Mouse (Mus musculus) liver, embryonic 11.5 days (tissue): Measurements from ENCODE around the gene Sgk2. TPM values are rescaled to one million over a fixed set of nuclear protein-coding genes. Genes with fewer than 3 reads are reported as not detected.

ENCODE experiments used
- ATAC-seq: fragments of 200-750 bp; cut with Nextera tagmentation; replicated peaks from 2 replicates; pipeline ENCODE4 v1.8.0; 2017; ENCODE audit warnings: moderate number of reproducible peaks, mild to moderate bottlenecking, moderate TSS enrichment, moderate library complexity; ENCODE audit not compliant: low FRiP score
- DNase-seq: peaks from one replicate; pipeline ENCODE4 v3.0.0-alpha.2; 2017; ENCODE audit warnings: low spot score
- H3K27ac ChIP-seq: fragments of 300-500 bp; sonication (generic); 2 replicates; pipeline ENCODE4 v1.5.1; 2014; ENCODE audit warnings: mild to moderate bottlenecking, low read depth, low read length, control low read depth
- H3K27me3 ChIP-seq: fragments of 300-500 bp; sonication (generic); replicated peaks from 2 replicates; pipeline ENCODE4 v1.6.1; 2014; ENCODE audit warnings: low read length, mixed read lengths; ENCODE audit not compliant: control insufficient read depth, insufficient read depth
- H3K36me3 ChIP-seq: fragments of 300-500 bp; sonication (generic); 2 replicates; pipeline ENCODE4 v1.6.1; 2014; ENCODE audit warnings: mild to moderate bottlenecking, low read length, moderate library complexity, mixed read lengths; ENCODE audit not compliant: control insufficient read depth, insufficient read depth
- H3K4me1 ChIP-seq: fragments of 300-500 bp; sonication (generic); replicated peaks from 2 replicates; pipeline ENCODE4 v1.6.1; 2014; ENCODE audit warnings: low read length, mixed read lengths; ENCODE audit not compliant: control insufficient read depth, insufficient read depth
- H3K4me2 ChIP-seq: fragments of 300-500 bp; sonication (generic); 2 replicates; pipeline ENCODE4 v1.6.1; 2014; ENCODE audit warnings: mild to moderate bottlenecking, control low read depth, moderate library complexity
- H3K4me3 ChIP-seq: fragments of 300-500 bp; sonication (generic); 2 replicates; pipeline ENCODE4 v1.5.1; 2014; ENCODE audit warnings: low read depth, low read length, control low read depth
- H3K9ac ChIP-seq: fragments of 300-500 bp; sonication (generic); 2 replicates; pipeline ENCODE4 v1.6.1; 2014; ENCODE audit warnings: low read depth, low read length, control low read depth
- H3K9me3 ChIP-seq: fragments of 300-500 bp; sonication (generic); 2 replicates; pipeline ENCODE4 v1.6.1; 2016; ENCODE audit warnings: low read length, inconsistent platforms, mixed read lengths; ENCODE audit not compliant: control insufficient read depth
- WGBS: fragments of 180-500 bp; shearing (Covaris S2); extraction: QIAGEN DNeasy Blood & Tissue Kit; methylation state at CpG from one replicate; pipeline ENCODE4 v1.1.7; 2014; 5-methylcytosine and 5-hydroxymethylcytosine counted together
- polyA plus RNA-seq: library from polyadenylated mRNA; unstranded; fragments of >200 nt; fragmentation: Nextera tagmentation; extraction: Ambion mirVana; gene quantifications from 2 replicates; pipeline ENCODE4 v1.2.1, GENCODE M21; 2014

Sgk2 gene
- polyA plus RNA-seq, 1 experiment from 2014 or later, result 2.8 TPM

- H3K27me3 ChIP-seq, result no peaks in the 10 kb centered on the region
- no peaks in the 10 kb centered on the region for H3K9me3 ChIP-seq
- H3K4me2 ChIP-seq, result no peak overlapping the region
- WGBS, result 43% methylated on average over 4 of the region's 4 CpGs
- no peak for ATAC-seq
- H3K4me1 ChIP-seq, result no peaks in the 10 kb centered on the region
- no peak overlapping the region for H3K4me3 ChIP-seq
- no peak for DNase-seq
- no peak overlapping the region for H3K27ac ChIP-seq
- H3K9ac ChIP-seq, result no peak overlapping the region
- peaks cover 20% of the 10 kb centered on the region for H3K36me3 ChIP-seq
These were observed 45.5 kb downstream of the Sgk2 start for GRCm38 (mm10) chr2:163032622-163033021.

- H3K27me3 ChIP-seq, result no peaks in the 10 kb centered on the region
- H3K36me3 ChIP-seq, result peaks cover 34% of the 10 kb centered on the region
- no peak overlapping the region for H3K27ac ChIP-seq
- 73% methylated on average over 7 of the region's 7 CpGs for WGBS
- H3K9me3 ChIP-seq, result no peaks in the 10 kb centered on the region
- H3K4me1 ChIP-seq, result no peaks in the 10 kb centered on the region
- H3K4me3 ChIP-seq, result no peak overlapping the region
- DNase-seq (no peak), ATAC-seq (0 out of 2 replicates have a peak, but pooled peaks have one; percentile 34)
- H3K4me2 ChIP-seq, result no peak overlapping the region
- H3K9ac ChIP-seq, result no peak overlapping the region; the same call in 1 of the 2 replicates
These were observed 52.8 kb downstream of the Sgk2 start for GRCm38 (mm10) chr2:163039940-163040339.

- 3% methylated on average over 10 of the region's 10 CpGs for WGBS
- peak; percentile 67 for ATAC-seq
These were observed 61.0 kb downstream of the Sgk2 start for GRCm38 (mm10) chr2:163048125-163048524.

GRCm38 (mm10) chr2:163049116-163049515 lies 62.0 kb downstream of the Sgk2 start:
- no peak overlapping the region for H3K9ac ChIP-seq
- H3K27ac ChIP-seq, result no peak overlapping the region
- ATAC-seq (no peak), DNase-seq (no peak)
- no peaks in the 10 kb centered on the region for H3K9me3 ChIP-seq
- no peak overlapping the region for H3K4me3 ChIP-seq
- H3K4me1 ChIP-seq, result peaks cover 6% of the 10 kb centered on the region
- 81% methylated on average over 2 of the region's 2 CpGs for WGBS
- H3K4me2 ChIP-seq, result no peak overlapping the region
- H3K27me3 ChIP-seq, result no peaks in the 10 kb centered on the region
- peaks cover 6% of the 10 kb centered on the region for H3K36me3 ChIP-seq

More at GRCm38 (mm10) chr2:163048125-163048524, 61.0 kb downstream of the Sgk2 start:
- no peaks in the 10 kb centered on the region for H3K4me1 ChIP-seq
- no peak overlapping the region for H3K27ac ChIP-seq
- H3K9ac ChIP-seq, result no peak overlapping the region
- peaks cover 9% of the 10 kb centered on the region for H3K36me3 ChIP-seq
- peak; percentile 64 for DNase-seq
- no peaks in the 10 kb centered on the region for H3K9me3 ChIP-seq
- peak overlapping the region; percentile 43 for H3K4me2 ChIP-seq
- no peaks in the 10 kb centered on the region for H3K27me3 ChIP-seq
- H3K4me3 ChIP-seq, result no peak overlapping the region

- H3K4me1 ChIP-seq, result peaks cover 20% of the 10 kb centered on the region
- WGBS, result 74% methylated on average over 1 of the region's 1 CpGs
- no peak overlapping the region for H3K4me3 ChIP-seq
- H3K27me3 ChIP-seq, result no peaks in the 10 kb centered on the region
- H3K27ac ChIP-seq, result no peak overlapping the region
- H3K4me2 ChIP-seq, result no peak overlapping the region
- no peaks in the 10 kb centered on the region for H3K36me3 ChIP-seq
- no peak overlapping the region for H3K9ac ChIP-seq
- H3K9me3 ChIP-seq, result no peaks in the 10 kb centered on the region
- DNase-seq, result no peak
- ATAC-seq, result no peak
These were observed 64.6 kb downstream of the Sgk2 start for GRCm38 (mm10) chr2:163051691-163052090.

GRCm38 (mm10) chr2:163052101-163052500 lies 65.0 kb downstream of the Sgk2 start:
- WGBS, result 59% methylated on average over 4 of the region's 4 CpGs
- H3K4me2 ChIP-seq, result no peak overlapping the region
- no peak overlapping the region for H3K27ac ChIP-seq
- DNase-seq (no peak), ATAC-seq (no peak)
- H3K4me3 ChIP-seq, result no peak overlapping the region
- peaks cover 23% of the 10 kb centered on the region for H3K4me1 ChIP-seq
- no peaks in the 10 kb centered on the region for H3K36me3 ChIP-seq
- H3K9ac ChIP-seq, result no peak overlapping the region
- no peaks in the 10 kb centered on the region for H3K9me3 ChIP-seq
- H3K27me3 ChIP-seq, result no peaks in the 10 kb centered on the region

- WGBS, result 82% methylated on average over 4 of the region's 4 CpGs
- Histone ChIP-seq H3K4me3 (no peak overlapping the region), H3K36me3 (no peaks in the 10 kb centered on the region), H3K4me2 (no peak overlapping the region), H3K9me3 (no peaks in the 10 kb centered on the region), H3K4me1 (peaks cover 23% of the 10 kb centered on the region), H3K27ac (no peak overlapping the region), H3K27me3 (no peaks in the 10 kb centered on the region), H3K9ac (no peak overlapping the region)
- DNase-seq (no peak), ATAC-seq (no peak)
These were observed 65.7 kb downstream of the Sgk2 start for GRCm38 (mm10) chr2:163052826-163053225.

- H3K9ac ChIP-seq, result peak within 1 kb of the TSS; percentile 93
- H3K4me2 ChIP-seq, result peak within 1 kb of the TSS; percentile 93
- H3K27ac ChIP-seq, result peak within 1 kb of the TSS; percentile 82
- no peaks in the 10 kb centered on the region for H3K9me3 ChIP-seq
- DNase-seq, result peak; percentile 91
- peak; percentile 99 for ATAC-seq
- H3K4me3 ChIP-seq, result peak within 1 kb of the TSS; percentile 89
- WGBS, result under 1% methylated on average over 48 of the region's 48 CpGs
- H3K36me3 ChIP-seq, result no peaks in the 10 kb centered on the region; the same call in 1 of the 2 replicates
- peaks cover 33% of the 10 kb centered on the region for H3K4me1 ChIP-seq
- no peaks in the 10 kb centered on the region for H3K27me3 ChIP-seq
These were observed 67.3 kb downstream of the Sgk2 start, which contains the start of gene Mybl2 for GRCm38 (mm10) chr2:163054335-163054840. Gene Mybl2 (plus strand): TSS chr2:163054687.

GRCm38 (mm10) chr2:163054891-163055494 lies 67.9 kb downstream of the Sgk2 start:
- peak overlapping the region; percentile 93 for H3K9ac ChIP-seq
- H3K27ac ChIP-seq, result peak overlapping the region; percentile 82
- H3K9me3 ChIP-seq, result no peaks in the 10 kb centered on the region
- DNase-seq, result peak; percentile 70
- ATAC-seq, result peak; percentile 58
- no peaks in the 10 kb centered on the region for H3K27me3 ChIP-seq
- peak overlapping the region; percentile 89 for H3K4me3 ChIP-seq
- under 1% methylated on average over 38 of the region's 38 CpGs for WGBS
- H3K4me1 ChIP-seq, result peaks cover 38% of the 10 kb centered on the region
- peak overlapping the region; percentile 93 for H3K4me2 ChIP-seq
- no peaks in the 10 kb centered on the region; the same call in 1 of the 2 replicates for H3K36me3 ChIP-seq
